Mouse (Mus musculus) fat pad, adult 2 months (tissue): Measurements from ENCODE around the gene Cers3.
A peak's percentile ranks its signal among the peaks of the same experiment; 100 is the strongest.

Experiments
- DNase-seq: peaks from one replicate; pipeline ENCODE4 v3.0.0-alpha.2; 2011; ENCODE audit warnings: low read depth, low spot score; ENCODE audit errors: extremely low read depth

Cers3 gene

GRCm38 (mm10) chr7:66779944-66780942 lies 36.9 kb downstream of the Cers3 start:
- DNase-seq = no peak

DNA sequence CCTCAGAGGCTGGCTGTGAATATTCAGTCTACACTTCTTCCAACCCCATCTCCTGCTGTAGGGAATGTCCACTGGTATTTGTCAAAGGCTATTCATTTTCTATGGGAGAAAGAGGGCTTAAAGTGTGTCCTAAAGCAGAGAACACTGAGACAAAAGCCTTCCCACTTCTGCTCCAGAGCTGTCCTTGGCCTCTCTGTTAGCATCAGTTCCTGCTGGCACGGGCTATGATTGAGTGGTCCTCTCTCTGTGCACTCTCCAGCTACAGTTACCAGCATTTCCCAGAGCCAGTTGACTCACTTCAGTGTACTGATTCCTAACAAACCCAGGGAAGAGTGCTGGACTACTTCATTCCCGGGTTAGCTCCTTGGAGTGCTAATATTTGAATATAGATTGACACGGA lies 43.2 kb downstream of the Cers3 start:
- DNase-seq = no peak

DNA sequence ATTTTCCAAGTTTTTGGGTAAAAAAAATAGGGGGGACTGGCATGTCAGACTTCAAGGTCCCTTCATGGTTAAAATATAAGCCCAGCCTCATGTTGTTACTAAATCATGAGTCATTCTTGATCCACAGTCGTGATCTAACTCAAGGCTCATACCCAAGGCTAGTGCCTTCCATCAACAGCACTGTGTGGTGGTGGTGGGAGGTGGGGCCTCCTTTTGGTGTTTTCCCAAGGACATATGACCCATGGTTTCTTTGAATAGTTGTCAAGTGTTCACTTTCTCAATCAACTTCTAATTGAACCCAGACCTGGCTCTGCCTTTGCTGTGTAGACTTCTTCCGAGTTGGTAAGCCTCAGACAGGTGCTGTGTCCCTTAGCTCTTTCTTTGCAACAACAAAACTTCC lies 44.5 kb downstream of the Cers3 start:
- DNase-seq = no peak

DNA sequence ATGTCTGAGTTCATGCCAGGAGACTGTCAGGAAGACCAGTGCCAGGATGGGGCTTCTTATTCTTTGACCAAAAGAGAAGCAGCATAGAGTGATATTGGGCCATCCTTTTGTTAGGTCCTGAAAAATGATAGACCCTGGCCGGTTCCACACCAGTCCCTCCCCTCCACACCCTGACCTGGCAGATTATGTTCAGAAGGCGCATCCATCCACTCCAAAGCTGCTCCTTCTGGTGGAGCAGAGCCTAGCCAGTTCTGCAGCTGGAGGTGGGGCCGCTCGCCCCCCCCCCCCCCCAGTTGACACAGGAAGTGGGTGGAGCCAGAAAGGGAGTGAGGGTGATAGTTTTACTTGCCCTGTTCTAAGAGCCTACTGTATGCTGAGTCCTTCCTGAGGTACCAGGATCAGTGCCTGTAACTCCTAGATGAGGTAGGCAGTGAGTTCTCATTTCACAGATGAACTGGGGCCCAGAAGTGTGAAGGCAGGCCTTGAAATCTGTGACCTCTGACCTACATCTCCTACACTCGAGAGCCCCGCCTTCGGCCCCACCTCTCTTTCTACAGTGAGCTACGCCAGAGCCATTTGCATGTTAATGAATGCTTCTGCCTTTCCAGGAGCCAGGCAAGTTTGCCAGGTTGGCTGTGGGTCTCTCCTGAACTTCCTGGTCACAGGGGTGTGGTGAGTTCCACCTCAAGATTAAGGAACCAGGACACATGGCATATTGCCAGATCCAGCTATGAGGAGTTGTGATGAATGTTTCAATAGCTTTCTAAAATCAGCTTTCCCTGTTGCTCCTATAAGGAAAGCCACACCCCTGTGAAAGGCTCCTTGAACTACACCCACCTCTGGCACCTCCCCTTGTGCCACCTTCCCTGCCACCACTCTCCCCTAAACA lies 46.8 kb downstream of the Cers3 start:
- peak; percentile 57 for DNase-seq

DNA sequence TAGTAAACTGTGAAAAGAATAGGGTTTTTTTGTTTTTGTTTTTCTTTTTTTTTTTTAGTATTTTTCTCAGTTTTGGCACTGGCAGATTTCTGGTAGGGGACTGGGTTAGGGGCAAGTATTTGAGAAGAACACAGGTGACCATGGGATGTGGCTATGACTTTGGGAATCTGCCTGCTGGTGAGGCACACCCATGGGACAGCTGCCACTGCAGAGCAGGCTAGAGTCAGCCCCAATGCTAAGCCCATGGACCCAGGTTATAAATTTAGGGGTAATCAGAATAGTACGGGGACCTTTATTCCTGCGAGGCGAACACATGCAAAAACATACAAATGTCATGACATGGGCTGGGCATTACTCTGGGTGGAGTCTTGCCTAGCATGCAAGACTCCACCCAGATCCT lies 47.7 kb downstream of the Cers3 start:
- DNase-seq = no peak

- DNase-seq = no peak
These were observed 53.6 kb downstream of the Cers3 start for GRCm38 (mm10) chr7:66796909-66797308.

- DNase-seq = no peak
These were observed 54.0 kb downstream of the Cers3 start for GRCm38 (mm10) chr7:66797345-66797744.

- no peak for DNase-seq
These were observed 55.5 kb downstream of the Cers3 start for GRCm38 (mm10) chr7:66798826-66799225.

DNA sequence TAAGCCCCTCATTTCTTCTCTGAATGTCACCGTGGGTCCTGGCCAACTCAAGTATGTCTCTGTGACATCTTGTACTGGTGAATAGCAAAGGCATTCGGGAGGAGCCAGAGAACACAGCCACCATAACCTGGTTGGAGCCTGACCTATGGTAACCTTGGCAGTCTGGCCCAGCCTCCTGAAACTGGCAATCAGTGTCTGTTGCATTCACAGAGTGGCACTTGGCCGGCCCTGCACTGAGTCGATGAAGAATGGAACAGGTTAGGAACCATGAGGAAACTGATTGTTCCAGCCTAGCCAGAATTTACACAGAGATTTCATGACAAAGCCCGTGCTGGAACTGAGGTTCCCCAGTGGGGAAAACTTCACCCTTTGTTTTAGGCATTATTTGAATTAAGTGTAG lies 57.5 kb downstream of the Cers3 start:
- no peak for DNase-seq

- peak; percentile 40 for DNase-seq
These were observed 58.5 kb downstream of the Cers3 start for GRCm38 (mm10) chr7:66801785-66802184.

GRCm38 (mm10) chr7:66803798-66804197 lies 60.5 kb downstream of the Cers3 start:
- no peak for DNase-seq

DNA sequence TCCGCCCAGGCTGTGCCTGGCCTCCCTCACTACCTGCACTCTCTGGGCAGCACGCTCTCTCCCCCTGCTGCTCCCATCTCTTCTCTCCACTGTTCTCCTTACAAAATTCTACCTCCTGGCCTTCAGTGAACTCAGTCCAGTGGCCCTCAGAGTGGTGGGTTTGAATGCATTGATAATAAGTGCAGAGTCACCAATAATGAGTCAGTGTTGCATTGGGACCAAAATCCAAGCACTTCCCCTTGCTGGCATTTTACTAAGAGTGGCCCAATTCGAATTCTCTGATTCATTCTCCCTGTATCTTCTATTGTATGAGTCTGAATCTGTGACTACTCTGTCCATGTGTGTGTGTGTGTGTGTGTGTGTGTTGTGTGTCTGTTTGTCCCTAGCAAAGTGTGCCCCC lies 63.5 kb downstream of the Cers3 start:
- no peak for DNase-seq

DNA sequence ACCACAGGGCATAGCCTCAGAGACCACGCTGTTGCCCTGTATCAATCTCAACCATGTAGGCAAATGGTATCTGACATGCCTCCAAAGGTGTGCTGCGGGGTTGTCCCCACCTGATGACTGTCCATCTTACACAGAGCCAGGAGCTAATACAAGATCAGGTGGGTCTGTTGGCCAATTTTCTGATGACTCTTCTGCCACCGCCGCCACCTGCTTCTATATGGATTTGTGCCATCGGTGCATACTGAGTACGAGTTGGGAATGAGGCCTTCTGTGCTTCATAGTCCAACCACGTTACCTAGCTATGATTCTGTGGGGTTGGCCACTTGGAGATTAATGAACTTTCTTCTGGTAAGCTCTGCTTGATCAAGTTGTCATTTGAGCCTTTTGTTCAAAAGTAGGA lies 67.1 kb downstream of the Cers3 start:
- no peak for DNase-seq

GRCm38 (mm10) chr7:66811294-66811693 lies 68.0 kb downstream of the Cers3 start:
- no peak for DNase-seq

DNA sequence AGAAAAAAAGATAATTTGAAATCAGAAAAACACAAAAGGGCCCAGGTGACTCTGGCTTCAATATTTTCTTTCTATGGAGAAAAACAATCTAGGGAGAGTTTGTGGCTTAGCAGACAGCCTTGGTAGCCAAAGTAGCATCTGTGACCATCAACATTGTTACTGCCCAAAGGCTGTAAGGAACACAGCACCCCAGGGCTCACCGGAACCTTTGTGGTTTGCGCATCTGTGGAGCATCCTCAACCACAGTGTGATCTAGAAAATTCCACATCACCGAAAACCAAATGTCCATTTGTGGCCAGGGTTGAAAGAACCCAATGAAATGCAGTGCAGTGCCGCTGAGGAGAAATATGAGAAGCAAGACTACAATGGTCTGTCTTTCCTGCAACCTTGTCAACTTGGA lies 69.0 kb downstream of the Cers3 start:
- DNase-seq = no peak

DNA sequence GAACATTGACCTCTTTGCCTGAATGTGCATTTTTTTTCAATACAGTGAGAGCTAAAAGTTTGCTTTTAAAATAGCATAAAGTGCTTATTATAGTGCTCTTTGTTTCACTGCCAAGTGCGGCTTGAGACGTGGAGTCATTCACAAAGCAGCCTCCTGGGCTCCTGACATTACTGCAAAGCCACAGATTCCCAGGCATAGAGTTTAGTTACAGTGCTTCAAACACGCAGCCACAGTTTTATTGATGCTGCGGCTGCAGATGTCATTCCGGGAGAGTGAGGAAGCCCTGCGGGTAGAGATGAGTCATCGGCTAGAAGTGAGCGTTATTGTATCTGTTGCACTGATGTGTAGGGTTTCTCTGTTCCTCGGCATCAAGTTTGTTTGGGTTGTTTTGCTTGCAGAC lies 69.4 kb downstream of the Cers3 start:
- DNase-seq = no peak

GRCm38 (mm10) chr7:66813172-66813571 lies 69.9 kb downstream of the Cers3 start:
- DNase-seq = no peak

GRCm38 (mm10) chr7:66815526-66815925 lies 72.2 kb downstream of the Cers3 start:
- no peak for DNase-seq

- no peak for DNase-seq
These were observed 76.7 kb downstream of the Cers3 start for GRCm38 (mm10) chr7:66820034-66820433.

- no peak for DNase-seq
These were observed 87.5 kb downstream of the Cers3 start for GRCm38 (mm10) chr7:66830803-66831202.

DNA sequence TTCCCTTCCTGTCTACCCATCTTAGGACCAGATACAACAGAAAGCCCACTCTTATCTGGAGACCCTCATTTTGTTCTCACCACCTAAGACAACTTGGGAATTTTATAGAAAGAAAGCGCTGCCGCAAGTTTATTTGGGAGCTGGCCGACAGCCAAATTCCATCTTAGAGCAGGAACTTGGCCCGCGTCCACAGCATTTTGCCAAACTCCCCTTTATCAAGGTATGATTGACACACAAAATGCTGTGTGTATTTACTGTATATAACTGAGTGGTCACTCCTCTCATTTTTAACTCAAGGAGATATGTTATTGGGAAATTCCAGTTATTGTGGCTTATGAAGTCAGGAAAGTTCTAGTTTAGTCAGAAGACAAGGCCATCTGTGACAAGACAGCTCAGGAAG lies 88.0 kb downstream of the Cers3 start:
- DNase-seq = no peak
